Mouse (Mus musculus) hindlimb bud, embryonic 11.5 days (tissue): Measurements from ENCODE around the gene Olfr980.
"Not testable (repeated sequence)": the region's sequence is repeated elsewhere in the genome, so short reads cannot be mapped to it uniquely, and the experiment has no call there.

ENCODE experiments used
- DNase-seq: peaks from one replicate; pipeline ENCODE4 v3.0.0-alpha.2; 2012; ENCODE audit warnings: low read depth, low spot score; ENCODE audit errors: extremely low spot score

Gene Olfr980

DNA sequence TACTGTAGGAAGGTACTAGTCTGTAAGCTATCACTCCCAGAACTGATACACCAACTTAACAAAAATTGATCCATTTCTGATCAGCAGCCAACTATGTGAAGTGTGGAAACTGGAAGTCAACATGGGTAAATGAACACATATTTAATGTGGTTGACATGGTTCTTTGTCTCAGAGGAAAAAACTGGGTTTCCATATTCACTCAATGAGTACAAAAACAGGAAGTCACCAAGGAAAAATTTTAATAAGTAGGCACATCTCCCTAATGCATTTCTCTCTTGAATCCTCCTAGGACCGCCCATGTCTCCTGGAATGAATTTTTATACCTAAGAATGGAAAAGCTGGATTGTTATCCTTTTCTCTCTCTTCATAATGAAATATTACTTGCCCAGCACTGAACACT is at the start of gene Olfr980:
Gene Olfr980 (minus strand): TSS at position 101 of the 400 bp plus-strand sequence.
- DNase-seq: no peak

DNA sequence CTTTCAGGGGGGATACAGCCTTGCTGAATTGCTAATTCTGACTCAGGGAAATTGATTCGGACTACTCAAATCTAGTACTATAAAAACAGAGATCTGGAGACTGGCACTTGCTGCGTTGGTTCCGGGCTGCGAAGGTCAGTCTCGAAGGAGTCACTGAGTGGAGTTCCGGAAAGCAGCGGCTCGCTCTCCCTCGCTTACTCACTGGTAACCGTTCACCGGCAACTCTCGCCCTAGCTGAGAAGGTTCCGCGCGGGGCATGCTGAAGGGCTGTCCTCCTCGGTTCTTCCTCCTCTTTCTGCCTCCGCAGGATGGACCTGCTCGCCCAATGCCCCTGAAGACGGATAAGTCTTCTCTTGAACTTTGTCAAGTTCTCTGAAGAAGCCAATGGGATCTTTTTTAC is 40.8 kb upstream of the Olfr980 start:
- DNase-seq: no peak

DNA sequence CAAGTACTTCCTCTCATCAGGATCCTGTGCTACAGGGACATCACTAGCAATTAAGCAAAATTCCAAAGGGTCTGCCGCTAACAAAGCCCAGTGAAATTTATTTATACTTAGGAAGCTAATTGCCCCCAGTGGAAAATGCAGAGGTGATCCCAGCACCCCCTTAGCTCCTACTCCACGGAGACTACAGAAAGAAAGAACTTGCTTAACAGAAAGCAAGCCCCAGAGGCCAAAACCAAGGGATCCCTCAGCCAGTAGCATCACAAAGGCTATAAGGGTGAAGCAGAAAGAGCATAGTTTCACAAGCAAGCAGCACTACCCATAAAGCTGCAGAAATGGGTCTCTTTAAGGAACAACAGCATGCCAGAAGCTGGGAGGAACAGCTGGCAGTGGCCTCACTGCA is 11.8 kb upstream of the Olfr980 start, which contains the start of gene Olfr981:
Gene Olfr981 (plus strand): TSS at position 301 of the 400 bp plus-strand sequence.
- DNase-seq: no peak

DNA sequence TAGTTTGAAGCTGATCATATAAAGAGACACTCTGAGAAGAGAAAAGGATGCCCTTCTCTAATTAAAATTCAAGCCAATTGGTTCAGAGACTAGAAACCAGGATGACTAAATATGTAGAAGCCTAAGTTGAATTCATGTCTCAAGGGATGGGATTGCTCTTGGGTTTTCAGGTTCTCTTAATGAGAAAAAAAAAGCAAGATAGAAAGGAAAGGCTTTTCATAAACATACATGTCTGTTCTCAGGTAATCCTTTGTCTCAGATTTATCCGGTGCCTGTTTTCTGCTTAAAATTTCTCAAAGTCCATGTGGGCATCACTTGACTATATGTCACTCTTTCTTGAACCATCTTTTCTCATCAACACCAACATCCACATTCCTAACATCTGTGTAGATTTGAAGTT is 6.0 kb downstream of the Olfr980 start, which contains the start of gene Olfr979:
Gene Olfr979 (minus strand): TSS at position 101 of the 400 bp plus-strand sequence.
- no peak for DNase-seq

DNA sequence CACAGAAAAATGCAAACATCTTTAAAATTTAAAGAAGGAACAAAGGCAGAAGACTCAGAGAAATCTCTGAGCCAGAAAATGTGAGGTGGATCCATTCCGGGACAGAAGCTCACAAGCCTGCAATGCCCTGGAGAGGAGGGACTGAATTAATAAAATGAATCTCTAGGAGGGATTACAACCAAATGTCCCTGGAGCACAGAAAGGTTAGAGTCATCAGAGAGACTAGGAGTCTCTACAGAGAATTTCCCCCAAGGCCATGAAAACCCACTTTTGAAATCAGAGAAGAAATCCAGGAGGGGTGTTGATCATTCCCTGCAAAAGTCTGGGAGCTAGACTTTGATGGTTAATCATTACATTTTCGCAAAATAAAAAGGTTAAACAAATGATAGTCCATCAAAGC is 17.6 kb downstream of the Olfr980 start, which contains the start of gene Olfr978:
Gene Olfr978 (plus strand): TSS at position 301 of the 400 bp plus-strand sequence.
- no peak for DNase-seq

DNA sequence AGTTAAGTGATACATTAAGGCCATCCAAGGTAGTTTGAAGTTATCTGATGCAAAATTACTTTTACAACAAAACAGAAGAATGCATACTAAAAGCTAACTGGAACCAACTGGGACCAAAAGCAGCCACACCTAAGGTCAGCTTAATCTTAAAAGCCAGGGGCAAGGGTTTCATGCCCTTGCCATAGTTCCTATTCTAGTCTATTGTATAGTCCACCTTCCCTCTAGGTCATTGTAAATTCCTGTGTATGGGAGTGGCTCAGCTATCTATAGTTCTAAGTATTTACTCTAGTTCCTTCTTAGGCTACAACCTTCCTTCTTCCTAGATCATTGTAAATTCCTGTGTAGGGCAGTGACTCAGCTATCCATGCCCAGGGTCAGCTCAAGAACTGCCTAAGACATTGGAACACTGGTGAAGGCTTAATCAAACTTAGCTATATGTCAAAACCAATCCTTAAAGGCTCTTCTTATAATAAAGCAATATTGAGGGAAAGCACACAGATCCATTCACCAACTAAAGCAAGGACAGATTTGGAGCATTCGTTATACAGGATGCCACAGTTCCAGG is 32.7 kb downstream of the Olfr980 start:
- DNase-seq: not testable (repeated sequence)

DNA sequence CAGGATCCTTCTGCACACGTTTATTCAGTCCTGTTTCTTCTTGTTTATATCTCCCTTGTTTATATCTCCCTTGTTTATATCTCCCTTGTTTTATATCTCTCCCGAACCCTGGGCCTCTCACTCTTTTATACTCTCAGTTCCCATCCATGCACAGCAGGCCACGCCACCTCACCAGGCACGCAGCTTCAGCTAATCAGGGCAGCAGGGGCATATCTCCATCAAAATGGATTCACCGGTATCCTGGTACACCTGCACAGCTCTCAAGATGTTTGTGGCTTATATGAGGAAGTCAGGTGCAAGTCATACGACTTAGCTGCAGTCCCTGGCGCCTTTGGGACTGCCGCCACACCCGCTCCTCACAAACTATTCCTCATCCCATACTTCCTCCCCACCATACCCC is 48.3 kb downstream of the Olfr980 start, which contains the start of gene Olfr976:
Gene Olfr976 (minus strand): TSS at position 101 of the 400 bp plus-strand sequence.
- DNase-seq: not testable (repeated sequence)
